Mouse (Mus musculus) forebrain, embryonic 10.5 days (tissue): ENCODE results near the gene Sike1. TPM values are rescaled to one million over a fixed set of nuclear protein-coding genes. Genes with fewer than 3 reads are reported as not detected.
A peak's percentile ranks its signal among the peaks of the same experiment; 100 is the strongest.

ENCODE experiments used
- DNase-seq: peaks from one replicate; pipeline ENCODE4 v3.0.0-alpha.2; 2017; ENCODE audit warnings: low spot score; ENCODE audit errors: extremely low spot score
- H3K27ac ChIP-seq: fragments of 300-500 bp; sonication (generic); 2 replicates; pipeline ENCODE4 v1.5.1; 2016; ENCODE audit warnings: mild to moderate bottlenecking
- H3K27me3 ChIP-seq: fragments of 300-500 bp; sonication (generic); 2 replicates; pipeline ENCODE4 v1.6.1; 2016; ENCODE audit warnings: mild to moderate bottlenecking; ENCODE audit not compliant: poor library complexity, severe bottlenecking
- H3K36me3 ChIP-seq: fragments of 300-500 bp; sonication (generic); replicated peaks from 2 replicates; pipeline ENCODE4 v1.6.1; 2016; ENCODE audit warnings: mild to moderate bottlenecking, moderate library complexity
- H3K4me1 ChIP-seq: fragments of 300-500 bp; sonication (generic); 2 replicates; pipeline ENCODE4 v1.6.1; 2016
- H3K4me3 ChIP-seq: fragments of 300-500 bp; sonication (generic); 2 replicates; pipeline ENCODE4 v1.5.1; 2016; ENCODE audit warnings: mild to moderate bottlenecking, moderate library complexity
- H3K9me3 ChIP-seq: fragments of 300-500 bp; sonication (generic); 2 replicates; pipeline ENCODE4 v1.6.1; 2016; ENCODE audit warnings: mild to moderate bottlenecking, moderate library complexity
- WGBS: fragments of 180-500 bp; shearing (Covaris S2); methylation state at CpG from one replicate; pipeline ENCODE4 v1.1.7; 2016; 5-methylcytosine and 5-hydroxymethylcytosine counted together
- polyA plus RNA-seq: library from polyadenylated mRNA; unstranded; fragments of >200 nt; fragmentation: Nextera tagmentation; extraction: Ambion mirVana; gene quantifications from 2 replicates; pipeline ENCODE4 v1.2.1, GENCODE M21; 2016

Sike1 gene
- polyA plus RNA-seq, 1 experiment from 2014 or later, result 68.2 TPM

DNA sequence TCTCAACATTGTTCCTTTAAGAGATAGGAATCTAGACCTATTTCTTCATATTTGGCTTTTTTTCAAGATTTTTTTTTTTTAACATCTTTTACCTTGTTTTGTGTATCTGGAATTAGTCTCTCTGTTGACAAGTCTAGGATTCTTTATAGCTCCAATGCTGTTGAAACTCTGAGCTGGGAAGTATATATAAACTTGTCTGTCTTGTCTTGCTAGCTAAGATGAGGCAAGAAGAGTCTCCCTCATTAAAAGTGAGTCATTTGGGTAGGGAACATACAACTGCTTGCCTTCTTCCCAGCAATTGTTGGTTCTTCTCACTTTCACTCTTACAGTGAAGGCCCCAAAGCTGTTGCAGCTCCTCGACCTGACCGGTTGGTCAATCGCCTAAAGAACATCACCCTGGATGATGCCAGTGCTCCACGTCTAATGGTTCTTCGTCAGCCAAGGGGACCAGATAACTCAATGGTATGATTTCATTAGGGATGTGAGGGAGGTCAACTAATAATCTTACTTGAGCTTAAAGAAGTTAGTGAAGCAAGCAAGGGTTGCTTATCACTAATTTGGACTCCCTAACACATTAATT, 60.6 kb downstream of the Sike1 start:
- WGBS, result 90% methylated on average over 5 of the region's 5 CpGs
- H3K4me1 ChIP-seq, result peaks cover 8% of the 10 kb centered on the region
- H3K9me3 ChIP-seq, result no peaks in the 10 kb centered on the region
- H3K27ac ChIP-seq, result no peak overlapping the region
- DNase-seq, result no peak
- H3K27me3 ChIP-seq, result no peaks in the 10 kb centered on the region
- peaks cover 80% of the 10 kb centered on the region for H3K36me3 ChIP-seq
- H3K4me3 ChIP-seq, result no peak overlapping the region

DNA sequence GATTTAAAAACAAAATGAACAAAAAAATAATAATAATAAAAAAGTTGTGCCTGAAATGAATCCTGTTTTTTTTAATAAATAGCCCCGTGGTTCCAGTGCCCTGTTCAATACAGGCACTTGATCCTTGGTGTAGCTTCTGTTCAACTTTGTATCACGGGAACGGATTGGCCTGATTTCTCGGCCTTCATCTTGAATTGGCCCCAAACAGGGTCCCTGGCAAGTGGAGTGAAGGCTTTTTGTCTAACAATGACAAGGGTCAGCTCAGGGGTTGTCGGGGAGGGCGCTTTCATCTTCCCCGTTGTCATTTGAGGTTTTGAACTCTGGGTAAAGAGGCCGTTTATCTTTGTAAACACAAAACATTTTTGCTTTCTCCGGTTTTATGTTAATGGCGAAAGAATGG, 62.2 kb downstream of the Sike1 start:
- WGBS, result 3% methylated on average over 10 of the region's 10 CpGs
- peaks cover 80% of the 10 kb centered on the region for H3K36me3 ChIP-seq
- H3K4me1 ChIP-seq, result peaks cover 8% of the 10 kb centered on the region
- H3K27ac ChIP-seq, result peak overlapping the region; percentile 96
- no peak for DNase-seq
- H3K27me3 ChIP-seq, result no peaks in the 10 kb centered on the region
- no peaks in the 10 kb centered on the region for H3K9me3 ChIP-seq
- H3K4me3 ChIP-seq, result peak overlapping the region; percentile 81

Other genes starting within 250 kb of the Sike1 start
- gene Tshb, start 213.0 kb upstream of the Sike1 start, polyA plus RNA-seq, result 0.05 and 0.10 TPM in 2 replicates
- gene Sycp1, start 59.6 kb upstream of the Sike1 start, polyA plus RNA-seq, result not detected in 2 replicates
- 0.07 and 0.11 TPM in 2 replicates for gene Nr1h5, start 31.6 kb upstream of the Sike1 start, polyA plus RNA-seq
- 433 and 473 TPM in 2 replicates for gene Csde1, start 24.7 kb downstream of the Sike1 start, polyA plus RNA-seq
- gene Nras, start 62.6 kb downstream of the Sike1 start, polyA plus RNA-seq, result 162 and 163 TPM in 2 replicates
- gene Ampd1, start 78.3 kb downstream of the Sike1 start, polyA plus RNA-seq, result not detected in 2 replicates
- 1.8 and 2.3 TPM in 2 replicates for gene Dennd2c, start 106.9 kb downstream of the Sike1 start, polyA plus RNA-seq
- 244 and 253 TPM in 2 replicates for gene Bcas2, start 175.9 kb downstream of the Sike1 start, polyA plus RNA-seq